Mouse (Mus musculus) cerebellum, postnatal 4 days (tissue): ENCODE measurements around the gene Hpgd.
"Not testable (repeated sequence)": the region's sequence is repeated elsewhere in the genome, so short reads cannot be mapped to it uniquely, and the experiment has no call there.

Experiments used
- DNase-seq, 2 experiments: peaks; one replicate each; pipeline ENCODE4 v3.0.0; 2022; ENCODE audit warnings: low spot score in 2 of 2, mixed read lengths in 1 of 2

The Hpgd gene

GRCm38 (mm10) chr8:56294373-56294877 is at the start of gene Hpgd:
Gene Hpgd, plus strand, starts transcription at chr8:56294585.
- DNase-seq: peak in 1 of 2 experiments; percentile 40

GRCm38 (mm10) chr8:56251728-56252127 is 42.7 kb upstream of the Hpgd start:
- DNase-seq: not testable (repeated sequence)

GRCm38 (mm10) chr8:56252314-56252713 is 42.1 kb upstream of the Hpgd start:
- DNase-seq: no peak

GRCm38 (mm10) chr8:56261190-56261589 is 33.2 kb upstream of the Hpgd start:
- no peak for DNase-seq

GRCm38 (mm10) chr8:56269687-56270663 is 24.4 kb upstream of the Hpgd start:
- no peak for DNase-seq

GRCm38 (mm10) chr8:56272934-56273333 is 21.5 kb upstream of the Hpgd start:
- no peak for DNase-seq

GRCm38 (mm10) chr8:56275316-56275715 is 19.1 kb upstream of the Hpgd start:
- no peak for DNase-seq

GRCm38 (mm10) chr8:56277810-56278528 is 16.4 kb upstream of the Hpgd start:
- DNase-seq: no peak

- no peak for DNase-seq
Observed at GRCm38 (mm10) chr8:56278545-56279063, 15.8 kb upstream of the Hpgd start.

- no peak for DNase-seq
Observed at GRCm38 (mm10) chr8:56283936-56284335, 10.4 kb upstream of the Hpgd start.

GRCm38 (mm10) chr8:56284957-56285356 is 9.4 kb upstream of the Hpgd start:
- no peak for DNase-seq

- DNase-seq: no peak
Observed at GRCm38 (mm10) chr8:56286717-56287116, 7.7 kb upstream of the Hpgd start.

GRCm38 (mm10) chr8:56287370-56288072 is 6.9 kb upstream of the Hpgd start:
- no peak for DNase-seq

- DNase-seq: no peak
Observed at GRCm38 (mm10) chr8:56292318-56292717, 2.1 kb upstream of the Hpgd start.

GRCm38 (mm10) chr8:56293480-56293879 is 905 bp upstream of the Hpgd start:
- DNase-seq: peak in 1 of 2 experiments; percentile 3

- DNase-seq: no peak
Observed at GRCm38 (mm10) chr8:56294886-56295555, 636 bp downstream of the Hpgd start.

- DNase-seq: no peak
Observed at GRCm38 (mm10) chr8:56299421-56299820, 5.0 kb downstream of the Hpgd start.

GRCm38 (mm10) chr8:56301303-56301702 is 6.9 kb downstream of the Hpgd start:
- not testable (repeated sequence) for DNase-seq

GRCm38 (mm10) chr8:56304595-56304994 is 10.2 kb downstream of the Hpgd start:
- no peak for DNase-seq

- DNase-seq: no peak
Observed at GRCm38 (mm10) chr8:56313622-56314021, 19.2 kb downstream of the Hpgd start.

GRCm38 (mm10) chr8:56315189-56315588 is 20.8 kb downstream of the Hpgd start:
- DNase-seq: no peak
